Mouse (Mus musculus) thymus, adult 2 months (tissue): ENCODE measurements around the gene Blzf1. TPM values are rescaled to one million over a fixed set of nuclear protein-coding genes. Genes with fewer than 3 reads are reported as not detected.

Source experiments
- DNase-seq: peaks from one replicate; pipeline ENCODE4 v3.0.0; 2021
- H3K27ac ChIP-seq: fragments of 200-500 bp; 2 replicates; pipeline ENCODE4 v1.5.1; 2012; ENCODE audit warnings: low read length, control low read depth; ENCODE audit not compliant: control insufficient read depth, insufficient read depth
- H3K27me3 ChIP-seq: fragments of 200-500 bp; 2 replicates; pipeline ENCODE4 v1.6.1; 2012; ENCODE audit warnings: mild to moderate bottlenecking, low read length, moderate library complexity, mixed read lengths; ENCODE audit not compliant: control insufficient read depth, insufficient read depth
- H3K36me3 ChIP-seq: fragments of 200-500 bp; 2 replicates; pipeline ENCODE4 v1.6.1; 2012; ENCODE audit warnings: mild to moderate bottlenecking, low read length, moderate library complexity; ENCODE audit not compliant: control insufficient read depth, insufficient read depth
- H3K4me1 ChIP-seq: fragments of 200-500 bp; replicated peaks from 2 replicates; pipeline ENCODE4 v1.6.1; 2012; ENCODE audit warnings: low read length; ENCODE audit not compliant: control insufficient read depth, insufficient read depth
- H3K4me3 ChIP-seq: fragments of 200-500 bp; 2 replicates; pipeline ENCODE4 v1.5.1; 2012; ENCODE audit warnings: mild to moderate bottlenecking, low read length, control low read depth, moderate library complexity; ENCODE audit not compliant: control insufficient read depth, insufficient read depth
- CTCF ChIP-seq: fragments of 200-500 bp; IDR thresholded peaks from 2 replicates; pipeline ENCODE4 v1.5.1; 2012; ENCODE audit warnings: mild to moderate bottlenecking, control low read depth, low read length, moderate library complexity, borderline replicate concordance; ENCODE audit not compliant: control insufficient read depth, poor library complexity, insufficient read depth; ENCODE audit errors: extremely low read depth
- POLR2A ChIP-seq: fragments of 200-500 bp; IDR thresholded peaks from 2 replicates; pipeline ENCODE4 v1.6.1; 2012; ENCODE audit warnings: mild to moderate bottlenecking, low read length, control low read depth, moderate library complexity; ENCODE audit not compliant: control insufficient read depth, poor library complexity, insufficient read depth; ENCODE audit errors: extremely low read depth
- WGBS: fragments of 180-500 bp; shearing (Covaris S2); methylation state at CpG from one replicate; pipeline ENCODE4 v1.1.7; 2018; 5-methylcytosine and 5-hydroxymethylcytosine counted together
- polyA plus RNA-seq: library from polyadenylated mRNA; depleted of rRNA; stranded (reverse); fragments of >200 nt; gene quantifications from 2 replicates; pipeline ENCODE4 v1.2.3, GENCODE M21; 2012

Blzf1 gene
- polyA plus RNA-seq, 1 experiment, result 3.4 TPM

DNA sequence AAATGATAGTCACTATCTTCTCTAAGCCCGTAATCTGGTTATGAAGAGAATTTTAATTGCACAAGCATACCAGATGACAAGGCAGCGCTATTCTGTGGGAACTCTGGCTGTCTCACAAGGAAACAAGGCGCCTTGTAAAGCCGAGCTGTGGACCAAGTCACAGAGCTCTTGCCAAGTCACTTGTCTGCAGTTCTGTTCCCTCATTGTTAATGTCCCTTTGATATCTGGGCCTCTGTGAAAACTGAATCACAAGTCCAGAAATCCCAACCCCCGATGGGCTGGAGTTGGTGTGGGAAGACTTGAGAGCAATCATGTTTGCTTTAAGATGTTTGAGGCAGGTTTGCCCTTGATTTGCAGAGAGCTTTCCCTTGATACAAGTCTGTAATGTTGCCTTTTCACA, 13.4 kb upstream of the Blzf1 start:
- 95% methylated on average over 5 of the region's 5 CpGs for WGBS
- H3K27me3 ChIP-seq, result no peaks in the 10 kb centered on the region
- no peak overlapping the region for H3K27ac ChIP-seq
- no peak overlapping the region for H3K4me3 ChIP-seq
- no peak for DNase-seq
- H3K36me3 ChIP-seq, result no peaks in the 10 kb centered on the region
- H3K4me1 ChIP-seq, result no peaks in the 10 kb centered on the region
- no peak for TF ChIP-seq CTCF
- no peak for TF ChIP-seq POLR2A

DNA sequence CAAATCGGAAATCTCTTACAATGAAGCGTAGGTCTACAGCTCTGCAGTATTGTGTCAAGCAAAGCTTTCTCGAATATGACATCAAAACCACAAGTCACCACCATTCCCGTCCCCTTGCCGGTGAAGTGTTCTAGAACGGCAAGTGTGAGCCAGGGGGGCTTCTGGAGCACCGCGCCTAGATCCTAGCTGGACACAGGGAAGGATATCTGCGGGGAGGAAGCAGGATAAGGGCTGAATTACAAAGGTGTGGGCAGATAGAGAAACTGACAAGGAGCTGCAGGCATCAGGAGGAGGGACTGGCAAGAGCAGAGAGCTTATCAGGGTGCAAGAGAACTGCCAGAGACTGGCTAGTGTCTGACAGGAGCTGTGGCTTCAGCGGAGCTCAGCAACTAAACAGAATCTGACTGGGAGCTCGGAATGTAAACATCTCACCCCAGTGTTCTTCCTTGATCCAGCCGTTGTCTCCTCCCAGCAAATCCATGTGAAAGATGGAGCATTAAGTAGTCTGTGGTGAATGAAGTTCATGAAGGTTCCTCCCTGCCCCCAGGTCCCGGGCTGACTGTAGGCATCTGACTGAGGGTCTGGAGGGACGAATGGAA, 12.4 kb upstream of the Blzf1 start:
- 94% methylated on average over 14 of the region's 14 CpGs for WGBS
- Histone ChIP-seq H3K27ac (no peak overlapping the region), H3K4me3 (no peak overlapping the region), H3K4me1 (no peaks in the 10 kb centered on the region), H3K36me3 (no peaks in the 10 kb centered on the region), H3K27me3 (no peaks in the 10 kb centered on the region)
- no peak for DNase-seq
- TF ChIP-seq POLR2A (no peak), CTCF (no peak)

DNA sequence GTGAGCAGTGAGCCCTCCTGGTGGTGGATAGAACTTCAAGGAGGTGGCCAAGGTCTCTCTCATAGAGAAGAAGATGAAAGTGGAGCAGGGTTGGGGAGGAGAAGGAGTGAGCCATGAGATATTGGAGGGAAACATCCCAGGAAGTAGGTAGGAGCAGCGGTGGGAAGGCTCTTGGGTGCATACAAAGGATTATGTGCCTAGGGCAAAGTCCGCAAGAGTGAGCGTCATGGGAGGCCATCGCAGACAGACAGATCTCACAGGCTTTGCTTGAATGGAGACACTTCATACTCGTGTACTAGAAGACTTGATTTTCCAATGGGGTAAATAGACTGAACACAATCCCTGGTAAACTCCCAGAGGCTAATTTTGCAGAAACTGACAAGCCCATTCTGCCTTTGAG, 11.2 kb upstream of the Blzf1 start:
- TF ChIP-seq CTCF (no peak), POLR2A (no peak)
- no peak for DNase-seq
- Histone ChIP-seq H3K36me3 (no peaks in the 10 kb centered on the region), H3K27me3 (no peaks in the 10 kb centered on the region), H3K4me3 (no peak overlapping the region), H3K27ac (no peak overlapping the region), H3K4me1 (no peaks in the 10 kb centered on the region)
- WGBS, result 99% methylated on average over 5 of the region's 5 CpGs

DNA sequence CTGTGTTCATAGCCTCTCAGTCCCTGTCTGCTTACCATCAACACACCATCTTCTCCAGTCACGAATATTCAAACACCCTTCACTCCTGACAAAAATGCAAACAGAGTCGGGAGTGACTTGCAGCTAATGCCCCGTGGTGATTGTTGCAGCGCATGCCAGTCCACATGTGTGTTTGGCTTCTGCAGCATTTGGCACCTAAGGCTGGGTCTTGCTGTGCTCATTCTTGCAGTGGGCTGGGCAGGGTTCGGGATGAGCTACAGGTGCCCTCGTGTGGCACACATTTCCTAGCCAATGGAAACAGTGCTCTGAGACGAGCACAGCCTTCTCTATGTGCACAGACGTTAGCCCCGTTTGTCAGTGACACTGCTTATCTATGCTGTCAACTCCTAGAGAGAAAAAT, 10.0 kb upstream of the Blzf1 start:
- Histone ChIP-seq H3K27ac (no peak overlapping the region), H3K4me3 (no peak overlapping the region), H3K4me1 (no peaks in the 10 kb centered on the region), H3K27me3 (no peaks in the 10 kb centered on the region), H3K36me3 (no peaks in the 10 kb centered on the region)
- no peak for TF ChIP-seq CTCF
- TF ChIP-seq POLR2A, result no peak
- no peak for DNase-seq
- WGBS, result 92% methylated on average over 9 of the region's 9 CpGs

DNA sequence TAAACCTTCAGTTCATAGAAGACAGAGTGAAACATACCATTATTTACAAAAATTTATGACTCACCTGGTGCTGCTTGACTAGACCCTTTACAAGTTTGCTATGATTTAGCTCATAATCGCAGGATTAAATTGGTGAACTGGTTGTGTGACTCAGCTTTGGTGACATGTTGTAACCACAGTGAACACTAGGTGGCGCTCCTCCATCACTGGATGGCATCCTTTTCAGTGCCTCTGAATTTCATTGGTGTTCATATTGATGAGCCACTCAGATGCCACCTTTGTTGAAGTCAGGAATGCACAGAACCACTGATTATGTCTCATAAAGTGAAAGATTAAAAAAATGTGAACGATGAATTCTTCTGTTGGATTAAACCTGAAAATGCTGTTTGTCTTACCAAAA, 9.4 kb upstream of the Blzf1 start:
- no peak for TF ChIP-seq CTCF
- TF ChIP-seq POLR2A, result no peak
- Histone ChIP-seq H3K27me3 (no peaks in the 10 kb centered on the region), H3K4me3 (no peak overlapping the region), H3K27ac (no peak overlapping the region), H3K36me3 (no peaks in the 10 kb centered on the region), H3K4me1 (no peaks in the 10 kb centered on the region)
- 27% methylated on average over 3 of the region's 3 CpGs for WGBS
- peak; percentile 67 for DNase-seq

DNA sequence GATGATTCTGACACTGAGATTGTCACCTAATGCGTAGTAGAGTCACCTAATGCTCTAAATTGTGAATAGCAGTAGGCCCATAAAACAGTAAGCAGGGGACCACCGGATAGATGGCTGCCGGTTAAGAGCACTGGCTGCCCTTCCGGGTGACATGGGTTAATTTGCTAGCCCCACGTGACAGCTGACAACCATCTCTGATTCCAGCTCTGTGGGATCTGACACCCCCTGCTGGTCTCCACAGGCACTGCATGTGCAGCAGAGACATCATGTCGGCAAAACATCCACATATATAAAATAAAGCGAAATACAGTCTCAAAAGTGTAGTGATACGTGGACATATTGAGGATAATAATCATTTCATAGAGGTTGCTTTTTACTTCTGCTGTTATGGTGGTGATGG, 8.0 kb upstream of the Blzf1 start:
- Histone ChIP-seq H3K27me3 (no peaks in the 10 kb centered on the region), H3K4me1 (no peaks in the 10 kb centered on the region), H3K36me3 (no peaks in the 10 kb centered on the region), H3K27ac (no peak overlapping the region), H3K4me3 (no peak overlapping the region)
- TF ChIP-seq CTCF, result peak; percentile 73
- TF ChIP-seq POLR2A, result no peak
- 91% methylated on average over 8 of the region's 8 CpGs for WGBS
- peak; percentile 49 for DNase-seq

DNA sequence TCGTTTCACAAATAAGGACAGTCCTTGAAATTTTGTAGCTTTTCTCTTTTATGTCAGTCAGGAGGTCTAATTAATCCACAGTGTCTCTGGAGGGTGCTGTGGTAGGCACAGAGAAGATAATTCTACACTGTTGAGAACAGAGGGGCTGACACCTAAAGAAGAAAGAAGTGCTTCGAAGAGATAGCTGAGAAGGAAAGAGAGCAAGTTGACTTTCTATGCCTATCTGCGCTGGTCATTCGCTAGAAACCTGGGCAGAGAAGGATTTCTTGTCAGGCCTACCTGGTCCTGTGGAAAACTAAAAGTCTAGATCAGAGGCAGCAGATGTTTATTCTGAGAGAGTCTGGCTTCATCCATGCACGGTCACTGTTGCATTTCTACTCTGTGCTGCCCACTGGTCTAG, 6.8 kb upstream of the Blzf1 start:
- no peak overlapping the region for H3K27ac ChIP-seq
- DNase-seq, result no peak
- no peak overlapping the region for H3K4me3 ChIP-seq
- no peaks in the 10 kb centered on the region for H3K27me3 ChIP-seq
- no peaks in the 10 kb centered on the region for H3K4me1 ChIP-seq
- TF ChIP-seq POLR2A (no peak), CTCF (no peak)
- 96% methylated on average over 5 of the region's 5 CpGs for WGBS
- no peaks in the 10 kb centered on the region for H3K36me3 ChIP-seq
